Mouse (Mus musculus): ENCODE data around the gene Scd3. TPM values are rescaled to one million over a fixed set of nuclear protein-coding genes. Genes with fewer than 3 reads are reported as not detected.
"Not testable (repeated sequence)": the region's sequence is repeated elsewhere in the genome, so short reads cannot be mapped to it uniquely, and the experiment has no call there.

Gene Scd3
- polyA plus RNA-seq, 1 experiment, result not detected

- WGBS, result 4% methylated on average over 36 of the region's 36 CpGs
- peaks cover 19% of the 10 kb centered on the region for H3K4me1 ChIP-seq (ENCODE audit: control insufficient read depth, insufficient read depth, low read length)
- TF ChIP-seq POLR2A (IDR thresholded peaks at IDR 0.05; ENCODE audit: insufficient read depth, low read depth, low read length) (peak; percentile 52; the same call in 1 of the 2 replicates), CTCF (IDR thresholded peaks at IDR 0.05; ENCODE audit: insufficient read depth, low read depth, low read length) (no peak)
- peak overlapping the region; percentile 89 for H3K27ac ChIP-seq (ENCODE audit: insufficient read depth, low read depth, low read length)
- H3K4me3 ChIP-seq (ENCODE audit: insufficient read depth, low read depth, low read length), result peak overlapping the region; percentile 36
Observed at GRCm38 (mm10) chr19:44248081-44248853, 45.2 kb downstream of the Scd3 start.

GRCm38 (mm10) chr19:44248854-44249351 lies 45.8 kb downstream of the Scd3 start:
- Histone ChIP-seq H3K27ac (ENCODE audit: insufficient read depth, low read depth, low read length) (peak overlapping the region; percentile 87), H3K4me3 (ENCODE audit: insufficient read depth, low read depth, low read length) (no peak overlapping the region), H3K4me1 (ENCODE audit: control insufficient read depth, insufficient read depth, low read length) (peaks cover 19% of the 10 kb centered on the region)
- WGBS, result 60% methylated on average over 11 of the region's 11 CpGs
- TF ChIP-seq POLR2A (IDR thresholded peaks at IDR 0.05; ENCODE audit: insufficient read depth, low read depth, low read length), result no peak
- no peak for TF ChIP-seq CTCF (IDR thresholded peaks at IDR 0.05; ENCODE audit: insufficient read depth, low read depth, low read length)

DNA sequence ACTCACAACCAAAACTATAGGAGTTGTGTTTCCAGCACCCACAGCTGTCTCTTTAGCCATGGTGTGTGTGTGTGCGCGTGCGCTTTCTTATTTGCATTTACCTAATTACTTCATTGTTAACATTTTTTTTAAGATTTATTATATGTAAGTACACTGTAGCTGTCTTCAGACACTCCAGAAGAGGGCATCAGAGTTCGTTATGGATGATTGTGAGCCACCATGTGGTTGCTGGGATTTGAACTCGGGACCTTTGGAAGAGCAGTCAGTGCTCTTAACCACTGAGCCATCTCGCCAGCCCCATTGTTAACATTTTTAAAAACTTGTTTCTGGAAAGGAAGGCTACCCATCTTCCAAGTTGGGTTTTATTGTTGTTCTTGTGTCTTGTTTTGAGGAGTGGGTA lies 48.1 kb downstream of the Scd3 start:
- not testable (repeated sequence) for H3K27ac ChIP-seq (ENCODE audit: insufficient read depth, low read depth, low read length); H3K4me3 ChIP-seq (ENCODE audit: insufficient read depth, low read depth, low read length)
- H3K4me1 ChIP-seq (ENCODE audit: control insufficient read depth, insufficient read depth, low read length), result peaks cover 19% of the 10 kb centered on the region
- 95% methylated on average over 6 of the region's 6 CpGs for WGBS

- H3K4me3 ChIP-seq (ENCODE audit: insufficient read depth, low read depth, low read length), result no peak overlapping the region
- TF ChIP-seq CTCF (IDR thresholded peaks at IDR 0.05; ENCODE audit: insufficient read depth, low read depth, low read length) (no peak), POLR2A (IDR thresholded peaks at IDR 0.05; ENCODE audit: insufficient read depth, low read depth, low read length) (no peak)
- no peak overlapping the region for H3K27ac ChIP-seq (ENCODE audit: insufficient read depth, low read depth, low read length)
- peaks cover 16% of the 10 kb centered on the region for H3K4me1 ChIP-seq (ENCODE audit: control insufficient read depth, insufficient read depth, low read length)
- WGBS, result 85% methylated on average over 12 of the region's 12 CpGs
Observed at GRCm38 (mm10) chr19:44251936-44252558, 49.0 kb downstream of the Scd3 start.

DNA sequence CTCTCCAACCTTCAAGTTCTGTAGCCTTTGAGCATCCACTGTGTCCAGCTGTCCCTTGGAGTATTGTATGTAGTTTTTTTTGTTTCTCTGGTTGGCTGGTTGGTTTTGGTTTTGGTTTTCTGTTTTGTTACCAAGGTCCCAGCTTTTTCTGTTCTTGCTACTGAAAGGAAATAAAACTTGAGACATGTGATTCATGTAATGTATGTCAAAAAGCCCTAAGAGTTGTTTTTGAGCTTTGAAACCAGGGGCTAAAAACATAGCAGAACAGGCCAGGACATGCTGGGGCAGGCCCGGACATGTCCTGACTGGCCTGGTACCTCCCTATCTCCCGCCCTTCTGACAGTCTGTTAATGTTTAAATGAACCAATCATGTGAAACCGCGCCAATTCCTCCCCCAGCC lies 51.0 kb downstream of the Scd3 start:
- H3K4me3 ChIP-seq (ENCODE audit: insufficient read depth, low read depth, low read length); H3K27ac ChIP-seq (ENCODE audit: insufficient read depth, low read depth, low read length); H3K4me1 ChIP-seq (ENCODE audit: control insufficient read depth, insufficient read depth, low read length): not testable (repeated sequence)
- WGBS, result 91% methylated on average over 4 of the region's 4 CpGs

- H3K27ac ChIP-seq (ENCODE audit: insufficient read depth, low read depth, low read length), result no peak overlapping the region
- 95% methylated on average over 13 of the region's 13 CpGs for WGBS
- H3K4me3 ChIP-seq (ENCODE audit: insufficient read depth, low read depth, low read length), result no peak overlapping the region
- no peaks in the 10 kb centered on the region for H3K4me1 ChIP-seq (ENCODE audit: control insufficient read depth, insufficient read depth, low read length)
- TF ChIP-seq CTCF (IDR thresholded peaks at IDR 0.05; ENCODE audit: insufficient read depth, low read depth, low read length), result no peak
- TF ChIP-seq POLR2A (IDR thresholded peaks at IDR 0.05; ENCODE audit: insufficient read depth, low read depth, low read length), result no peak
Observed at GRCm38 (mm10) chr19:44257377-44257966, 54.4 kb downstream of the Scd3 start.

DNA sequence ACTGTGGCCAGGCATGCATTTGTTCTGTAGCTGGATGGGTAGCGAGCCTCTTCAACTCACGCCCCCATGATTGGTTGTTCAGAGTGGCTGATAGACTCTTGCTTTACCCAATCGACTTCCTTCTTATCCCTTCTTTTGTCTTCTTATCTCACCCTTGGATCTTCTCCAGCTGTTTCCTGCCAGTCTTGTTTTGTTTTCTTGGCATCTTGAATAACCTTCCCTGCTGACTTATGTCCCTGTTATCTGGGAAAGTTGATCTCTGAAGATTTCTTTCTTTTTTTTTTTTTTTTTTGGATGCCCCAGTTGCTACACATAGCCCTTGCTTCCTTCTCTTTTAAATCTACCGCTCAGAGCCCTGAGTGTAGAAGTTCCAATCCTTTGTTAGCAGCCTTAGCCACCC lies 56.4 kb downstream of the Scd3 start:
- no peak for TF ChIP-seq CTCF (IDR thresholded peaks at IDR 0.05; ENCODE audit: insufficient read depth, low read depth, low read length)
- no peak for TF ChIP-seq POLR2A (IDR thresholded peaks at IDR 0.05; ENCODE audit: insufficient read depth, low read depth, low read length)
- H3K4me3 ChIP-seq (ENCODE audit: insufficient read depth, low read depth, low read length), result no peak overlapping the region
- WGBS, result 70% methylated on average over 4 of the region's 4 CpGs
- no peak overlapping the region for H3K27ac ChIP-seq (ENCODE audit: insufficient read depth, low read depth, low read length)
- H3K4me1 ChIP-seq (ENCODE audit: control insufficient read depth, insufficient read depth, low read length), result peaks cover 2% of the 10 kb centered on the region; the same call in 1 of the 2 replicates

DNA sequence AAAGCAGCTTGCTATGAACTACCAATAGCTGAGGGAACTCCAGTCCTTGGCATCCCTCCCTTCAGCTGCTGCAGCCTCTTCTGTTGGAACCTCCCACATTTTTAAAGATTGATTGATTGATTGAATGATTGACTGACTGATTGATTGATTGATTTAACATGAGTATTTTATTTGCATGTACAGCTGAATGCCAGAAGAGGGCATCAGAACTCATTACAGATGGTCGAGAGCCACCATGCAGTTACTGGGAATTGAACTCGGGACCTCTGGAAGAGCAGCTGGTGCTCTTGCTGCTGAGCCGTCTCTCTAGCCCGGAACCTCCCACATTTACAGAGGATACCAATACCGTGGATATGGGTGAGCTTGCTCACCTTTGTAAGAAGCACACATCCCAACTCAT lies 57.4 kb downstream of the Scd3 start:
- 80% methylated on average over 5 of the region's 5 CpGs for WGBS

DNA sequence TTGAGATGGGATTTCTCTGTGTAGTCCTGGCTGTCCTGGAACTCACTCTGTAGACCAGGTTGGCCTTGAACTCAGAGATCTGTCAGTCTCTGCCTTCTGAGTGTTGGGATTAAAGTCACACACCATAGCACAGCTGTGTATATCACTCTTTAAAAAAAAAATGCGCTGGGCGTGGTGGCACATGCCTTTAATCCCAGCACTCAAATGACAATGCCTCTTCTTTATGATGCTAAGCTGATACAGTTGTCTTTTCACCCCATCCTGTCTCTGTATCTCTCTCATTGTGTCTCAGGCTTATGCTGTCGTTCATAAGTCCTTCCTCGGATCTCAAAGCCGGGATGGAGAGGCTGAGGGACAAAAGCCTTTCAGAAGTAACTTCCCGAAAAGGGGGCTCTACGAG lies 58.7 kb downstream of the Scd3 start:
- Histone ChIP-seq H3K4me1 (ENCODE audit: control insufficient read depth, insufficient read depth, low read length) (peaks cover 10% of the 10 kb centered on the region), H3K27ac (ENCODE audit: insufficient read depth, low read depth, low read length) (no peak overlapping the region), H3K4me3 (ENCODE audit: insufficient read depth, low read depth, low read length) (no peak overlapping the region)
- 76% methylated on average over 7 of the region's 7 CpGs for WGBS
- no peak for TF ChIP-seq POLR2A (IDR thresholded peaks at IDR 0.05; ENCODE audit: insufficient read depth, low read depth, low read length)
- TF ChIP-seq CTCF (IDR thresholded peaks at IDR 0.05; ENCODE audit: insufficient read depth, low read depth, low read length), result no peak

More for the DNA sequence above, 57.4 kb downstream of the Scd3 start:
- TF ChIP-seq POLR2A (IDR thresholded peaks at IDR 0.05; ENCODE audit: insufficient read depth, low read depth, low read length) (no peak), CTCF (IDR thresholded peaks at IDR 0.05; ENCODE audit: insufficient read depth, low read depth, low read length) (no peak)
- Histone ChIP-seq H3K4me3 (ENCODE audit: insufficient read depth, low read depth, low read length) (no peak overlapping the region), H3K4me1 (ENCODE audit: control insufficient read depth, insufficient read depth, low read length) (peaks cover 7% of the 10 kb centered on the region), H3K27ac (ENCODE audit: insufficient read depth, low read depth, low read length) (no peak overlapping the region)

Measured in olfactory bulb, adult 2 months (tissue).